Mouse (Mus musculus) heart, embryonic 11.5 days (tissue): ENCODE results near the gene Lnpk. TPM values are rescaled to one million over a fixed set of nuclear protein-coding genes. Genes with fewer than 3 reads are reported as not detected.

ENCODE experiments used
- ATAC-seq: fragments of 200-750 bp; cut with Nextera tagmentation; replicated peaks from 2 replicates; pipeline ENCODE4 v1.8.0; 2017; ENCODE audit warnings: moderate library complexity; ENCODE audit not compliant: insufficient number of reproducible peaks, low FRiP score, low TSS enrichment
- H3K27ac ChIP-seq: fragments of 300-500 bp; sonication (generic); 2 replicates; pipeline ENCODE4 v1.5.1; 2014; ENCODE audit warnings: mild to moderate bottlenecking, low read depth, low read length
- H3K27me3 ChIP-seq: fragments of 300-500 bp; sonication (generic); 2 replicates; pipeline ENCODE4 v1.6.1; 2014; ENCODE audit warnings: mild to moderate bottlenecking, low read length, mixed read lengths; ENCODE audit not compliant: control insufficient read depth, insufficient read depth
- H3K36me3 ChIP-seq: fragments of 300-500 bp; sonication (generic); 2 replicates; pipeline ENCODE4 v1.6.1; 2014; ENCODE audit warnings: mild to moderate bottlenecking, low read length, moderate library complexity, mixed read lengths; ENCODE audit not compliant: control insufficient read depth, insufficient read depth
- H3K4me1 ChIP-seq: fragments of 300-500 bp; sonication (generic); 2 replicates; pipeline ENCODE4 v1.6.1; 2014; ENCODE audit warnings: low read length; ENCODE audit not compliant: control insufficient read depth, insufficient read depth
- H3K4me2 ChIP-seq: fragments of 300-500 bp; sonication (generic); 2 replicates; pipeline ENCODE4 v1.6.1; 2014; ENCODE audit warnings: mild to moderate bottlenecking, moderate library complexity
- H3K4me3 ChIP-seq: fragments of 300-500 bp; sonication (generic); 2 replicates; pipeline ENCODE4 v1.5.1; 2014; ENCODE audit warnings: low read depth, low read length
- H3K9ac ChIP-seq: fragments of 300-500 bp; sonication (generic); 2 replicates; pipeline ENCODE4 v1.6.1; 2014; ENCODE audit warnings: mild to moderate bottlenecking, low read depth, low read length, moderate library complexity
- H3K9me3 ChIP-seq: fragments of 300-500 bp; sonication (generic); replicated peaks from 2 replicates; pipeline ENCODE4 v1.6.1; 2016; ENCODE audit warnings: low read length; ENCODE audit not compliant: control insufficient read depth
- WGBS: fragments of 180-500 bp; shearing (Covaris S2); extraction: QIAGEN DNeasy Blood & Tissue Kit; methylation state at CpG from one replicate; pipeline ENCODE4 v1.1.7; 2014; ENCODE audit not compliant: insufficient replicate concordance; 5-methylcytosine and 5-hydroxymethylcytosine counted together
- polyA plus RNA-seq: library from polyadenylated mRNA; unstranded; fragments of >200 nt; fragmentation: Nextera tagmentation; extraction: Ambion mirVana; gene quantifications from 2 replicates; pipeline ENCODE4 v1.2.1, GENCODE M21; 2014

Gene Lnpk
- polyA plus RNA-seq, 1 experiment from 2014 or later: 23.1 TPM

- 87% methylated on average over 5 of the region's 5 CpGs for whole genome bisulfite sequencing
- H3K4me1 ChIP-seq: no peaks in the 10 kb centered on the region
- H3K9ac ChIP-seq: no peak overlapping the region
- ATAC-seq: no peak
- H3K36me3 ChIP-seq: no peaks in the 10 kb centered on the region
- no peak overlapping the region for H3K4me2 ChIP-seq
- no peak overlapping the region for H3K4me3 ChIP-seq
- no peaks in the 10 kb centered on the region for H3K27me3 ChIP-seq
- no peak overlapping the region for H3K27ac ChIP-seq
- no peaks in the 10 kb centered on the region for H3K9me3 ChIP-seq
These were observed 70.9 kb downstream of the Lnpk start for GRCm38 (mm10) chr2:74508302-74508701.

GRCm38 (mm10) chr2:74506439-74506838 lies 72.8 kb downstream of the Lnpk start:
- no peak overlapping the region for H3K9ac ChIP-seq
- H3K27ac ChIP-seq: no peak overlapping the region
- H3K27me3 ChIP-seq: no peaks in the 10 kb centered on the region
- H3K9me3 ChIP-seq: no peaks in the 10 kb centered on the region
- H3K4me2 ChIP-seq: no peak overlapping the region
- WGBS: 36% methylated on average over 8 of the region's 8 CpGs
- ATAC-seq: no peak
- no peak overlapping the region for H3K4me3 ChIP-seq
- H3K4me1 ChIP-seq: no peaks in the 10 kb centered on the region
- no peaks in the 10 kb centered on the region for H3K36me3 ChIP-seq

GRCm38 (mm10) chr2:74500307-74500706 lies 78.9 kb downstream of the Lnpk start:
- no peak overlapping the region for H3K9ac ChIP-seq
- no peak overlapping the region for H3K4me3 ChIP-seq
- H3K27me3 ChIP-seq: no peaks in the 10 kb centered on the region
- H3K4me1 ChIP-seq: no peaks in the 10 kb centered on the region
- no peaks in the 10 kb centered on the region for H3K36me3 ChIP-seq
- no peak overlapping the region for H3K27ac ChIP-seq
- no peak for ATAC-seq
- WGBS: 88% methylated on average over 2 of the region's 2 CpGs
- no peak overlapping the region for H3K4me2 ChIP-seq
- no peaks in the 10 kb centered on the region for H3K9me3 ChIP-seq

GRCm38 (mm10) chr2:74497851-74498250 lies 81.4 kb downstream of the Lnpk start:
- no peak for ATAC-seq
- 80% methylated on average over 5 of the region's 5 CpGs for WGBS
- no peak overlapping the region for H3K9ac ChIP-seq
- H3K9me3 ChIP-seq: no peaks in the 10 kb centered on the region
- no peaks in the 10 kb centered on the region for H3K27me3 ChIP-seq
- no peak overlapping the region for H3K27ac ChIP-seq
- H3K4me3 ChIP-seq: no peak overlapping the region
- no peaks in the 10 kb centered on the region for H3K36me3 ChIP-seq
- no peak overlapping the region for H3K4me2 ChIP-seq
- no peaks in the 10 kb centered on the region for H3K4me1 ChIP-seq

- H3K4me1 ChIP-seq: no peaks in the 10 kb centered on the region
- no peak overlapping the region for H3K4me3 ChIP-seq
- no peaks in the 10 kb centered on the region for H3K36me3 ChIP-seq
- no peaks in the 10 kb centered on the region for H3K9me3 ChIP-seq
- WGBS: 62% methylated on average over 13 of the region's 13 CpGs
- no peak for ATAC-seq
- no peak overlapping the region for H3K9ac ChIP-seq
- H3K4me2 ChIP-seq: no peak overlapping the region
- no peaks in the 10 kb centered on the region for H3K27me3 ChIP-seq
- H3K27ac ChIP-seq: no peak overlapping the region
These were observed 87.8 kb downstream of the Lnpk start for GRCm38 (mm10) chr2:74491426-74491825.

- Histone ChIP-seq H3K27me3 (no peaks in the 10 kb centered on the region), H3K4me3 (no peak overlapping the region), H3K9me3 (no peaks in the 10 kb centered on the region), H3K36me3 (no peaks in the 10 kb centered on the region), H3K4me1 (no peaks in the 10 kb centered on the region), H3K27ac (no peak overlapping the region), H3K4me2 (no peak overlapping the region), H3K9ac (no peak overlapping the region)
- WGBS: 94% methylated on average over 1 of the region's 1 CpGs
- ATAC-seq: no peak
These were observed 89.0 kb downstream of the Lnpk start for GRCm38 (mm10) chr2:74490186-74490585.

- 75% methylated on average over 7 of the region's 7 CpGs for WGBS
These were observed 90.8 kb downstream of the Lnpk start for GRCm38 (mm10) chr2:74488443-74488842.

GRCm38 (mm10) chr2:74482651-74483050 lies 96.6 kb downstream of the Lnpk start:
- Histone ChIP-seq H3K4me1 (no peaks in the 10 kb centered on the region), H3K27me3 (no peaks in the 10 kb centered on the region), H3K4me3 (no peak overlapping the region), H3K9me3 (no peaks in the 10 kb centered on the region), H3K9ac (no peak overlapping the region), H3K36me3 (no peaks in the 10 kb centered on the region), H3K4me2 (no peak overlapping the region), H3K27ac (no peak overlapping the region)
- whole genome bisulfite sequencing: 86% methylated on average over 10 of the region's 10 CpGs
- ATAC-seq: no peak

More at GRCm38 (mm10) chr2:74488443-74488842, 90.8 kb downstream of the Lnpk start:
- Histone ChIP-seq H3K4me3 (no peak overlapping the region), H3K4me2 (no peak overlapping the region), H3K36me3 (no peaks in the 10 kb centered on the region), H3K9me3 (no peaks in the 10 kb centered on the region), H3K4me1 (no peaks in the 10 kb centered on the region), H3K27me3 (no peaks in the 10 kb centered on the region), H3K9ac (no peak overlapping the region), H3K27ac (no peak overlapping the region)
- ATAC-seq: no peak

GRCm38 (mm10) chr2:74482086-74482485 lies 97.1 kb downstream of the Lnpk start:
- ATAC-seq: no peak
- Histone ChIP-seq H3K9me3 (no peaks in the 10 kb centered on the region), H3K9ac (no peak overlapping the region), H3K4me2 (no peak overlapping the region), H3K4me1 (no peaks in the 10 kb centered on the region), H3K27me3 (no peaks in the 10 kb centered on the region), H3K36me3 (no peaks in the 10 kb centered on the region), H3K27ac (no peak overlapping the region), H3K4me3 (no peak overlapping the region)
- WGBS: 86% methylated on average over 10 of the region's 10 CpGs
